Mouse (Mus musculus): Measurements from ENCODE around the gene 4930469K13Rik. TPM values are rescaled to one million over a fixed set of nuclear protein-coding genes. Genes with fewer than 3 reads are reported as not detected.
A peak's percentile ranks its signal among the peaks of the same experiment; 100 is the strongest.

4930469K13Rik gene
- total RNA-seq, 1 experiment from 2014 or later, result not detected

DNA sequence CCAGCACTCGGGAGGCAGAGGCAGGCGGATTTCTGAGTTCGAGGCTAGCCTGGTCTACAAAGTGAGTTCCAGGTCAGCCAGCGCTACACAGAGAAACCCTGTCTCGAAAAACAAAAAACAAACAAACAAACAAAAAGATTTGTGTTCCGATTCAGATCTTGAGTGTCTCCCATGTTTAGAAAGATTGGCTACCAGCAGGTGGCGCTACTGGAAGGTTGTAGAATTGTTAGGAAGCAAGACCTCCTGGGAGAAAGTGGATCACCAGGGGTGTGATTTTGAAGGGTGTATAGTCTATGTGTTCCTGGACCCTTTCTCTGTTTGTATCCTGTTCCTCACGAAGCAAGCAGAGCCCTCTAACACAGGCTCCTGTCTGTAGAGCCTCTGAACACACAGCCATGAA lies 139.6 kb downstream of the 4930469K13Rik start:
- no peak for ATAC-seq (replicated peaks; ENCODE audit: insufficient number of reproducible peaks, low FRiP score, low TSS enrichment, poor library complexity, severe bottlenecking)

- no peak for ATAC-seq (replicated peaks; ENCODE audit: insufficient number of reproducible peaks, low FRiP score, low TSS enrichment, poor library complexity, severe bottlenecking)
These were observed 140.8 kb downstream of the 4930469K13Rik start for GRCm38 (mm10) chr11:33957595-33957994.

DNA sequence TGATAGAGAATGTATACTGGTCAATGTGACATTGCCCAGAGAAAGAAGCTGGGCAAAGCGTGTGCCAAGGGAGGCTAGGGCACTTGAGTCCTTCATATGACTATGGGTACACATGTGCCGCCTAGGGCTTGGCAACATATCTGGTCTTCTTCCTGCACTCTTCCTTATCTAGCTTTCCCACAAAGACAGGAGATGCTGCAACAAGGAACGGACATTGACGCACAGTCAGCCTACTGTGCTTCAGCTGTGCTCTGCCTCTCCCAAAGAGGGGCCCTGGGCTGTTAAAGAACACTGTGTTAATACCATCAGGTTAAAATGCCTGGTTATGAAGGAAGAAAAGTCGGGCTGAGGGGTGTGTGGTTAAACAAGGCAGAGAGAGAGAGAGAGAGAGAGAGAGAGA lies 141.7 kb downstream of the 4930469K13Rik start:
- ATAC-seq (replicated peaks; ENCODE audit: insufficient number of reproducible peaks, low FRiP score, low TSS enrichment, poor library complexity, severe bottlenecking), result no peak

DNA sequence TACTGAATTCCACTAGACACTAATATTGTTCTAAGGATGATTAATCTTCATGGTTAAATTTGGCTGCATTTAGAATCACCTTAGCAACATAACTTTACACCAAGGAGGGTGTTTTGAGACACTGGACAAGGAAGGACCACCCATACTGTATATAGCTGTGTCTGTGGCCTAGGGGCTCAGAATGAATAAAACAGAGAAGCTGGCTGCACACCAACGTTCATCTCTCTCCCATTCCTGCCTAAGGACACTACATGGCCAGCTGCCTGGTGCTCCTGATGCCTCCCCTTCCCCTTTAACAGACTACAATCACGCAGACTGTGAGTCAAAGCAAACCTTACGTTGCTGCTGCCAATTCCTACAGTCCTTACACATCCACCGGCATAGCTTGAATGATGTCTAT lies 142.4 kb downstream of the 4930469K13Rik start:
- ATAC-seq (replicated peaks; ENCODE audit: insufficient number of reproducible peaks, low FRiP score, low TSS enrichment, poor library complexity, severe bottlenecking), result no peak

- no peak for ATAC-seq (replicated peaks; ENCODE audit: insufficient number of reproducible peaks, low FRiP score, low TSS enrichment, poor library complexity, severe bottlenecking)
These were observed 146.4 kb downstream of the 4930469K13Rik start for GRCm38 (mm10) chr11:33951684-33952625.

GRCm38 (mm10) chr11:33951155-33951554 lies 147.2 kb downstream of the 4930469K13Rik start:
- no peak for ATAC-seq (replicated peaks; ENCODE audit: insufficient number of reproducible peaks, low FRiP score, low TSS enrichment, poor library complexity, severe bottlenecking)

DNA sequence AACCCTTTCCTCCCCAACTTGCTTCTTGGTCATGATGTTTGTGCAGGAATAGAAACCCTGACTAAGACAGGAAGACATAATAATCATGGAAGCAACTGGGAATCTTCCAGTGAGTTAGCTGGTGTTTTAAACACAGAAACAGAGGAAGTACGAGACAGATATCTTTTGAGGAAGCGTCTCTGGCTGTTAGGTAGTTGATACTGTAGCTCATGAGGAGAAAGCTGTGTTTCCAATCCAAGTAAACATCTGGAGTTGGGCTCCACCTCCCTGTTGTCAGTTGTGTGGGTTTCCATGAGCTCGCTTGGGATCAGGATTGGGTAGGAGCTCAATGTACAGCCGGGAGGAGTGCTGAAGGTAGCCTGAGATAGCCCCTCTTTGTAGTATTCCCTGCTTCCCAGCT lies 151.9 kb downstream of the 4930469K13Rik start:
- ATAC-seq (replicated peaks; ENCODE audit: insufficient number of reproducible peaks, low FRiP score, low TSS enrichment, poor library complexity, severe bottlenecking), result no peak

- no peak for ATAC-seq (replicated peaks; ENCODE audit: insufficient number of reproducible peaks, low FRiP score, low TSS enrichment, poor library complexity, severe bottlenecking)
These were observed 153.5 kb downstream of the 4930469K13Rik start for GRCm38 (mm10) chr11:33944786-33945328.

DNA sequence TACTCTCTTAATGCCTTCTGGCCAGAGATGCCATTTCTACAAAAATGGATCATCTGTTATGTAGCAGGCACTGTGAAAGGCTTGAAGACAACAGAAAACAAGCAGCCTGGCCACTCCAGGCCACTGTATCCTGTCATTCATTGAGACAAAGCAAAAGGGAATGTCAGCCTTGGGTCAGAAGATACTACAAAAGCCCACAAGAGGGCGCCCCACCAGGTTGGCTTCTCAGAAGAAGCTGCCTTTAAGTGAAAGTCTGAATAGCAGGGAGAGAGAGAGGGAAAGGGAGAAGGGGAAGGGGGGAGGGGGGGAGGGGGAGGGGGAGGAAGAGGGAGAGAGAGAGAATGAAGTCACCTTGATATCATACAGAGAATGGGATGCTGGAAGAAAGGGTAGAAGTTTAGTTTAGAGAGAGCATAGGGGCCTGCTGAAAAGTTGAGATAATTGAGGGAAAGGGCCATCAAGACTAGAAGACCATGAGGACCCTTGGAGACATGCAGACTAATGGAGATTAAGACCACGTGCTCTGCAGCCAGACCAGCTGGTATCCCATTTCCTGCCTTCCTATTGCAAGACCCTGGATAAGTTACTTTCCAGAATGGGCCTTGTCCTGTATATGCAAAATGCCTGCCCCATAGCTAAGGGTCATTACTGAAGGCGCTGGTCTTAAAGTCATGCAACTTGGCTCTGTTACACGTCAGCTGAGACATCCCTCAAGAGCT lies 154.1 kb downstream of the 4930469K13Rik start:
- no peak for ATAC-seq (replicated peaks; ENCODE audit: insufficient number of reproducible peaks, low FRiP score, low TSS enrichment, poor library complexity, severe bottlenecking)

- ATAC-seq (replicated peaks; ENCODE audit: insufficient number of reproducible peaks, low FRiP score, low TSS enrichment, poor library complexity, severe bottlenecking), result no peak
These were observed 154.8 kb downstream of the 4930469K13Rik start for GRCm38 (mm10) chr11:33943565-33943964.

DNA sequence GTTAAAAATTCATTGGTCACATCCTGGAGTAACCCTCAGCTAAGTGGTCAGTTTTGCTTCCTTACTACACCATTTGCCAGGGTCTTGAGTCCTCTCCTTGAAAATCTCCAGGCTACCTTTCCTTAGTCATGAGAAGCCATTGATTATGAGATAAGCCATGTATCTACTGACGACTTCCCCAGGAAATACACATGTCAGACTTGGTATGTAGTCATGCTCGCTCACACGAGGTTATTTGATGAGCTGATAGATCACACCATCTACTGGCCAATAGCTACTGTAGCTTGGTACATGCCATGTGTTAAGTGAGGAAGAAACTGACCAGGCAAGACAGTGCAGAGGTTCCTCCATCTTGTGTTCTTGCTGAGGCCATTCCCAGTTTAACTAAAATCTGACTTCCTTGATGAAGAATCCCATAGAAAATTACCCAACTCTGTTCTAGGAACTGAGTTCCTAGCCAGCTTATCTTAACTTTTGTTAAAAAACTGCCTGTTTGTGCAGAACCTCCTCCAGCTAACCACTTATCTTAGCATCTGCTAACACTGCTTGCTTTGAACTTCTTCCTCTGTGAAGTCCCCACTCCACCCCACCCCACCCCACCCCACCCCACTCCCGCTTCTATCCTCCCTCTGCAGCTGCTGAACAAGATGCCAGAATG lies 158.8 kb downstream of the 4930469K13Rik start:
- ATAC-seq (replicated peaks; ENCODE audit: insufficient number of reproducible peaks, low FRiP score, low TSS enrichment, poor library complexity, severe bottlenecking), result 0 out of 2 replicates have a peak, but pooled peaks have one; percentile 33

GRCm38 (mm10) chr11:33938561-33939274 lies 159.6 kb downstream of the 4930469K13Rik start:
- peak; percentile 68 for ATAC-seq (replicated peaks; ENCODE audit: insufficient number of reproducible peaks, low FRiP score, low TSS enrichment, poor library complexity, severe bottlenecking)

GRCm38 (mm10) chr11:33937641-33938040 lies 160.7 kb downstream of the 4930469K13Rik start:
- ATAC-seq (replicated peaks; ENCODE audit: insufficient number of reproducible peaks, low FRiP score, low TSS enrichment, poor library complexity, severe bottlenecking), result no peak

GRCm38 (mm10) chr11:33934286-33934685 lies 164.1 kb downstream of the 4930469K13Rik start:
- no peak for ATAC-seq (replicated peaks; ENCODE audit: insufficient number of reproducible peaks, low FRiP score, low TSS enrichment, poor library complexity, severe bottlenecking)

DNA sequence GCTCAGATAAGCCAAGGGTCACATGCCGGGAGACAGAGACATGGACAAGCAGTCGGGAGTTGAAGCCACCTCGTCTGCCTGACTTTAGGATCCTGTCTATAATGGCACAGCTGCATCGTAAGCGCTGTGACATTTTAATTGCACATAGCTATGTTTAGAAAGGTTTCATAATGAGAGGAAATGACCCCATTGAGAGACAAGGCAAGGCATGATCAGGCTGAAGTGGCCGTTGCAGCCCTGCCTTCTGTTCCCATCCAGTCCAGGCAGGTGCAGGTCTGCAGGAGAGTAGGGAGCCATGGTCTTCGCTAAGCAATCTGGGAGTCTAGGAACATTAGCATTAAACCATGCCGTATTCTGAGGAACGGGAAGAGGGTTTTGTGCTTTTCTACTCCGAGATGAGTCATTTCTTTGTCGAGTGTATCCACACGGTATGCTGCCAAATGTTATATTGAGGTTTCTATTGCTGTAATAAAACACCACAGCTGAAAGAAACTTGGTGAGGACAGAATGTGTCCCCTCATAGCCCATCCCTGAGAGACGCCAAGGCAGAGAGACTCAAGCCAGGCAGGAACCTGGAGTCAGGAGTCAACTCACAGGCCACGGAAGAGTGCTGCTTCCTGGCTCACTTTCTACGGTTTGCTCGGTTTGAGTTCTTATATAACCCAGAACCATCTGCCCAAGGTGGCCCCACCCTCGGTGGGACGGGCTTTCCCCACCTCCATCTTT lies 165.8 kb downstream of the 4930469K13Rik start:
- ATAC-seq (replicated peaks; ENCODE audit: insufficient number of reproducible peaks, low FRiP score, low TSS enrichment, poor library complexity, severe bottlenecking), result peak; percentile 40

GRCm38 (mm10) chr11:33931836-33932385 lies 166.4 kb downstream of the 4930469K13Rik start:
- ATAC-seq (replicated peaks; ENCODE audit: insufficient number of reproducible peaks, low FRiP score, low TSS enrichment, poor library complexity, severe bottlenecking), result peak; percentile 68

GRCm38 (mm10) chr11:33929412-33929811 lies 168.9 kb downstream of the 4930469K13Rik start:
- ATAC-seq (replicated peaks; ENCODE audit: insufficient number of reproducible peaks, low FRiP score, low TSS enrichment, poor library complexity, severe bottlenecking), result no peak
